Mouse (Mus musculus) hindbrain, embryonic 16.5 days (tissue): Measurements from ENCODE around the gene Edem3. TPM values are rescaled to one million over a fixed set of nuclear protein-coding genes. Genes with fewer than 3 reads are reported as not detected.
"Not testable (repeated sequence)": the region's sequence is repeated elsewhere in the genome, so short reads cannot be mapped to it uniquely, and the experiment has no call there.

Experiments
- ATAC-seq: fragments of 200-750 bp; cut with Nextera tagmentation; 2 replicates; pipeline ENCODE4 v1.8.0; 2017; ENCODE audit warnings: moderate TSS enrichment, moderate library complexity
- H3K27ac ChIP-seq: fragments of 300-500 bp; sonication (generic); 2 replicates; pipeline ENCODE4 v1.5.1; 2014; ENCODE audit warnings: low read depth, mild to moderate bottlenecking, control low read depth, low read length, moderate library complexity
- H3K27me3 ChIP-seq: fragments of 300-500 bp; sonication (generic); replicated peaks from 2 replicates; pipeline ENCODE4 v1.6.1; 2014; ENCODE audit warnings: low read length; ENCODE audit not compliant: control insufficient read depth, insufficient read depth
- H3K36me3 ChIP-seq: fragments of 300-500 bp; sonication (generic); 2 replicates; pipeline ENCODE4 v1.6.1; 2014; ENCODE audit warnings: mild to moderate bottlenecking, low read length, moderate library complexity, mixed read lengths; ENCODE audit not compliant: control insufficient read depth, insufficient read depth
- H3K4me1 ChIP-seq: fragments of 300-500 bp; sonication (generic); 2 replicates; pipeline ENCODE4 v1.6.1; 2014; ENCODE audit warnings: low read depth, low read length; ENCODE audit not compliant: control insufficient read depth, insufficient read depth
- H3K4me2 ChIP-seq: fragments of 300-500 bp; sonication (generic); 2 replicates; pipeline ENCODE4 v1.6.1; 2014; ENCODE audit warnings: mild to moderate bottlenecking, low read length, control low read depth, moderate library complexity
- H3K4me3 ChIP-seq: fragments of 300-500 bp; sonication (generic); 2 replicates; pipeline ENCODE4 v1.5.1; 2014; ENCODE audit warnings: mild to moderate bottlenecking, low read length, control low read depth, moderate library complexity
- H3K9ac ChIP-seq: fragments of 300-500 bp; sonication (generic); 2 replicates; pipeline ENCODE4 v1.6.1; 2014; ENCODE audit warnings: low read depth, mild to moderate bottlenecking, control low read depth, low read length, moderate library complexity
- H3K9me3 ChIP-seq: fragments of 300-500 bp; sonication (generic); 2 replicates; pipeline ENCODE4 v1.6.1; 2014; ENCODE audit warnings: mild to moderate bottlenecking, low read length, moderate library complexity; ENCODE audit not compliant: control insufficient read depth
- WGBS: fragments of 180-500 bp; shearing (Covaris S2); extraction: QIAGEN DNeasy Blood & Tissue Kit; methylation state at CpG from one replicate; pipeline ENCODE4 v1.1.7; 2014; 5-methylcytosine and 5-hydroxymethylcytosine counted together
- polyA plus RNA-seq: library from polyadenylated mRNA; unstranded; fragments of >200 nt; fragmentation: Nextera tagmentation; extraction: Ambion mirVana; gene quantifications from 2 replicates; pipeline ENCODE4 v1.2.1, GENCODE M21; 2015

The Edem3 gene
- polyA plus RNA-seq, 1 experiment from 2014 or later: 15.3 TPM

GRCm38 (mm10) chr1:151811456-151811855 lies 56.3 kb downstream of the Edem3 start:
- 81% methylated on average over 16 of the region's 16 CpGs for WGBS
- Histone ChIP-seq H3K9me3 (no peaks in the 10 kb centered on the region), H3K36me3 (peaks cover 30% of the 10 kb centered on the region), H3K4me1 (no peaks in the 10 kb centered on the region), H3K9ac (no peak overlapping the region), H3K4me2 (no peak overlapping the region), H3K4me3 (no peak overlapping the region), H3K27me3 (no peaks in the 10 kb centered on the region), H3K27ac (no peak overlapping the region)
- ATAC-seq: no peak

- Histone ChIP-seq H3K4me2 (no peak overlapping the region), H3K27ac (no peak overlapping the region), H3K27me3 (no peaks in the 10 kb centered on the region), H3K4me3 (no peak overlapping the region), H3K9me3 (no peaks in the 10 kb centered on the region), H3K36me3 (peaks cover 23% of the 10 kb centered on the region), H3K4me1 (no peaks in the 10 kb centered on the region), H3K9ac (no peak overlapping the region)
- WGBS: 70% methylated on average over 13 of the region's 13 CpGs
- ATAC-seq: no peak
Measured at GRCm38 (mm10) chr1:151812004-151812712, 57.0 kb downstream of the Edem3 start.

DNA sequence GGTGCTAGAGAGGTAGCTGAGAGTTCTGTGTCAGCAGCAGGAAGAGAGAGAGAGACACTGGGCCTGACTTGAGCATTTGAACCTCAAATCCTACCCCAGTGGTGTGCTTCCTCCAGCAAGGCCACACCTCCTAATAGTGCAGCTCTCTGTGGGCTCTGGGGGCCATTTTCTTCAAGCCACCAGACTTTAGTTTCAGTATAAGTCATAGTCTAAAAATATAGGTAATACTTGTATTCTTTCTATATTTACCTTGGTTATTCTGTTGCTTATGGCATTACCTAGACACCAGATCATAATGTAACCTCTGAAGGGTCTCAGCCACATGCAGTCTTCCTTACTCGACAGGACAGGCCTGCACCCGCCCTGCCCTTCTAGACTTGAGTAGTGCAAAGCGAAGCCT lies 60.9 kb downstream of the Edem3 start:
- WGBS: 95% methylated on average over 3 of the region's 3 CpGs
- H3K4me1 ChIP-seq: no peaks in the 10 kb centered on the region
- no peak overlapping the region for H3K27ac ChIP-seq
- peaks cover 21% of the 10 kb centered on the region for H3K36me3 ChIP-seq
- no peaks in the 10 kb centered on the region for H3K27me3 ChIP-seq
- no peaks in the 10 kb centered on the region for H3K9me3 ChIP-seq
- ATAC-seq: no peak
- no peak overlapping the region for H3K4me2 ChIP-seq
- no peak overlapping the region for H3K4me3 ChIP-seq
- no peak overlapping the region for H3K9ac ChIP-seq

DNA sequence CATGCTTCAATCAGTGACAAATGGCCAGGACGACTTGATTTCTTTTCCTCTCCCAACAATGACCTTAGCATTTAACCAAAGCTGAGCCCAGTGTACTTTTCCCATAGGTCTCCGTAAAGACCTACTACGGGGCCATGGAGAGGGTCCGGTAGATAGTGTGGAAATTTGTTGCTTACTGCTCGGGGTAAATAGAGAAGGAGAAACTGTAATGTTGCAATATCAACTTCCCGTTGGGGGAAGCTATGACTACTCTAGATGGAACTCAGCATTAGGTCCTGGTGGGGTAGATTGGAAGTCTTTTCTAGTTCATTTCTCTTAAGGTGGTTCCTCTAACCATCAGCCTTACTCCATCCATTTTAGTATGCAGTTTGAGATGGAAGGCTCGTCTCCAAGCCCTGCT lies 64.0 kb downstream of the Edem3 start:
- Histone ChIP-seq H3K36me3 (peaks cover 11% of the 10 kb centered on the region), H3K4me3 (no peak overlapping the region), H3K9me3 (no peaks in the 10 kb centered on the region), H3K27ac (no peak overlapping the region), H3K9ac (no peak overlapping the region), H3K4me1 (no peaks in the 10 kb centered on the region), H3K27me3 (no peaks in the 10 kb centered on the region), H3K4me2 (no peak overlapping the region)
- 90% methylated on average over 7 of the region's 7 CpGs for WGBS
- ATAC-seq: no peak

GRCm38 (mm10) chr1:151820457-151820856 lies 65.3 kb downstream of the Edem3 start:
- Histone ChIP-seq H3K36me3 (peaks cover 7% of the 10 kb centered on the region), H3K4me1 (no peaks in the 10 kb centered on the region), H3K9me3 (no peaks in the 10 kb centered on the region), H3K27me3 (no peaks in the 10 kb centered on the region), H3K27ac (no peak overlapping the region), H3K4me2 (no peak overlapping the region), H3K4me3 (no peak overlapping the region), H3K9ac (no peak overlapping the region)
- no peak for ATAC-seq
- 32% methylated on average over 5 of the region's 5 CpGs for WGBS

DNA sequence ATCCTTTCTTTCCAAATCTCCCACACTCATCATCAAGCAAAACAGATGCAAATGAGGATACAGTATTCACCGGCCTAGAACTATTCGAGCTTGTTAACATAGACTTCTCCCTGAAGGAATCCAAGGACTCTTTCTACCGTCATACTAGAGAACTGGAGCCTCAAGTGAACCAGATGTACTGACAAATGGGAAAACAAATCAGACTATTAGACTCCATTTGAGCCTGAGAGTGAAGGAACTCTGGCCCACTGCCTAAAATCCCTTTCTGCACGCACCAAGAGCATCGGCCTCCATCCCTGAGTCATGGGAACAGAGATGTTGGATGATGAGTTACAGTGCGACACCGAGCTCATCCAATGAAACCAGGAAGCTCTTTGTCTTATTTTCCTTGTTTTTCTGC lies 69.9 kb downstream of the Edem3 start:
- no peak overlapping the region for H3K27ac ChIP-seq
- H3K27me3 ChIP-seq: no peaks in the 10 kb centered on the region
- H3K9me3 ChIP-seq: no peaks in the 10 kb centered on the region
- no peaks in the 10 kb centered on the region for H3K4me1 ChIP-seq
- H3K9ac ChIP-seq: no peak overlapping the region
- 68% methylated on average over 7 of the region's 7 CpGs for WGBS
- no peak for ATAC-seq
- no peak overlapping the region for H3K4me2 ChIP-seq
- no peak overlapping the region for H3K4me3 ChIP-seq
- H3K36me3 ChIP-seq: no peaks in the 10 kb centered on the region

DNA sequence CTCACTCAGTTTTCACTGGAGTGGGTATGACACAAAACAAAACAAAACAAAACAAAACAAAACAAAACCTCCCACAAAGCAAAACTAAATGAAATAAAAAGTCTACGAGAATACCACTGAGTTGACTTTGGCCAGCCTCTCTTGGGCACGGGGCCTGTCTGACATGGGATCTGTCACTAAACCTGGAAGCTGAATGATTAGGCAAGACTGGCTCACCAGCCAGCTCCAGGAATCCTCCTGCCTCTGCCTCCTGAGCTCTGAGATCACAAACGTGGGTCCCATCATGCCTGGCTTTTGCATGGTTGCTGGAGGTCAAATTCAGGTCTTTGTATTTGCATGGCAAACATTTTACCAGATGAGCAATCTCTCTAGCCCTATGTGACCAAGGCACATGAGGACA lies 76.6 kb downstream of the Edem3 start:
- H3K27ac ChIP-seq: no peak overlapping the region
- H3K27me3 ChIP-seq: no peaks in the 10 kb centered on the region
- H3K4me3 ChIP-seq: no peak overlapping the region
- H3K9ac ChIP-seq: no peak overlapping the region
- 90% methylated on average over 3 of the region's 3 CpGs for WGBS
- H3K9me3 ChIP-seq: peaks cover 5% of the 10 kb centered on the region; the same call in 1 of the 2 replicates
- H3K4me1 ChIP-seq: no peaks in the 10 kb centered on the region
- H3K36me3 ChIP-seq: no peaks in the 10 kb centered on the region
- ATAC-seq: no peak
- no peak overlapping the region for H3K4me2 ChIP-seq

GRCm38 (mm10) chr1:151835261-151835660 lies 80.1 kb downstream of the Edem3 start:
- H3K27me3 ChIP-seq: no peaks in the 10 kb centered on the region
- 92% methylated on average over 4 of the region's 4 CpGs for WGBS
- peaks cover 5% of the 10 kb centered on the region; the same call in 1 of the 2 replicates for H3K9me3 ChIP-seq
- H3K9ac ChIP-seq: no peak overlapping the region
- no peak overlapping the region for H3K27ac ChIP-seq
- no peaks in the 10 kb centered on the region for H3K36me3 ChIP-seq
- H3K4me2 ChIP-seq: no peak overlapping the region
- H3K4me3 ChIP-seq: no peak overlapping the region
- no peaks in the 10 kb centered on the region for H3K4me1 ChIP-seq
- ATAC-seq: no peak

DNA sequence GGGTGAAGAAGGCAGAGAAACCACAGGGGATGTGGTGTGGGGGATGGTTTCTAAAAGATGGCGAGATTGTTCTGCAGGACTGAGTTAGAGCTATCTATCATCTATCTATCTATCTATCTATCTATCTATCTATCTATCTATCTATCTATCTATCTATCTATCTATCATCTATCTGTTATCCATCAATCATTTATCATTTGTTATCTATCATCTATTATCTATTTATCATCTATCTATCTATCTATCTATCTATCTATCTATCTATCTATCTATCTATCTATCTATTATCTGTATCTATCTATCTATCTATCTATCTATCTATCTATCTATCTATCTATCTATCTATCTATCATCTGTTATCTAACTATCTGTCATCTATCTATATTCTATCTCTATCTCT lies 85.2 kb downstream of the Edem3 start:
- not testable (repeated sequence) for H3K4me1 ChIP-seq, H3K4me2 ChIP-seq, H3K4me3 ChIP-seq, H3K27me3 ChIP-seq, ATAC-seq, H3K9ac ChIP-seq, H3K27ac ChIP-seq, H3K9me3 ChIP-seq, H3K36me3 ChIP-seq
- WGBS: 93% methylated on average over 1 of the region's 1 CpGs
